Mouse (Mus musculus) brain, embryonic 14.5 days (tissue): Measurements from ENCODE around the gene Unc5b.

Source experiments
- CTCF ChIP-seq: fragments of 200-500 bp; IDR thresholded peaks from 2 replicates; pipeline ENCODE4 v1.5.1; 2012; ENCODE audit warnings: inconsistent platforms, mild to moderate bottlenecking, moderate library complexity, borderline replicate concordance; ENCODE audit not compliant: insufficient read depth, insufficient read length; ENCODE audit errors: extremely low read depth
- POLR2A ChIP-seq: fragments of 200-500 bp; IDR thresholded peaks from 2 replicates; pipeline ENCODE4 v1.6.1; 2012; ENCODE audit warnings: mild to moderate bottlenecking, inconsistent platforms, borderline replicate concordance; ENCODE audit not compliant: poor library complexity, insufficient read depth, insufficient read length, severe bottlenecking; ENCODE audit errors: extremely low read depth

DNA sequence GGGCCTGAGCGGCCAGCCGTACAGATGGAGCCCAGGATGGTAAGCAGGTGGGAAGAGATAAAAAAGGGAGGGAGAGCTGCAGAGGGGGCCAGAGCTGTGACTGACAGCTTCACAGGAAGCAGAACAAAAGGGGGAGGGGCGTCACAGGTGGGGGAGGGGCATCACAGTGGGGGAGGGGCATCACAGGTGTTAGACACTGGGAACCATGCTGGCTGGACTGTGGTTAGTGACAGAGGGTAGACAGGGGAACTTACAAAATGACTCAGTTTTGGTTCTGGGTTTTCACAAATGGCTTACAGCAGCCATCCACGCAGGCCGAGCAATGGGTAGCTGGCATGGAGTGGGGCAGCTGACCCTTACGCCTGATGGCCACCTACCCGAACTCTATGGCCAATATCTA, 89.9 kb downstream of the Unc5b start:
- TF ChIP-seq CTCF = no peak
- TF ChIP-seq POLR2A = no peak
